Mouse (Mus musculus): ENCODE data around the gene 1700017N19Rik.
"Not testable (repeated sequence)": the region's sequence is repeated elsewhere in the genome, so short reads cannot be mapped to it uniquely, and the experiment has no call there.

DNA sequence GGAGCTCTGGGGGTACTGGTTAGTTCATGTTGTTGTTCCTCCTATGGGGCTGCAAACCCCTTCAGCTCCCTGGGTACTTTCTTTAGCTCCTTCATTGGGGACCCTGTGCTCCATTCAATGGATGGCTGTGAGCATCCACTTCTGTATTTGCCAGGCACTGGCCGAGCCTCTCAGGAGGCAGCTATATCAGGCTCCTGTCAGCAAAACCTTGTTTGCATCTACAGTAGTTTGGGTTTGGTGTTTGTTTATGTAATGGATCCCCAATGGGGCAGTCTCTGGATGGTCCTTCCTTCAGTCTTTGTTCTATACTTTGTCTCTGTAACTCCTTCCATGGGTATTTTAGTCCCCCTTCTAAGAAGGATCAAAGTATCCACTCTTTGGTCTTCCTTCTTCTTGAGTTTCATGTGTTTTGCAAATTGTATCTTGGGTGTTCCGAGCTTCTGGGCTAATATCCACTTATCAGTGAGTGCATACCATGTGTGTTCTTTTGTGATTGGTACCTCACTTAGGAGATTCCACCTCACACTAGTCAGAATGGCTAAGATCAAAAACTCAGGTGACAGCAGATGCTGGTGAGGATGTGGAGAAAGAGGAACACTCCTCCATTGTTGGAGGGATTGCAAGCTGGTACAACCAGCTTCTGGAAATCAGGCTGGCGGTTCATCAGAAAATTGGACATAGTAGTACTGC lies 29.9 kb upstream of the 1700017N19Rik start:
- not testable (repeated sequence) for TF ChIP-seq CTCF (conservative IDR thresholded peaks at IDR 0.05; ENCODE audit: low read length); NANOG (IDR thresholded peaks at IDR 0.05; ENCODE audit: borderline replicate concordance, low read length); POU5F1 (IDR thresholded peaks at IDR 0.05; ENCODE audit: borderline replicate concordance, low read length)
